Mouse (Mus musculus) neural tube, embryonic 14.5 days (tissue): ENCODE measurements around the gene Chid1. TPM values are rescaled to one million over a fixed set of nuclear protein-coding genes. Genes with fewer than 3 reads are reported as not detected.

ENCODE experiments used
- ATAC-seq: fragments of 200-750 bp; cut with Nextera tagmentation; 2 replicates; pipeline ENCODE4 v1.8.0; 2017; ENCODE audit warnings: low read depth, mild to moderate bottlenecking, moderate TSS enrichment, moderate library complexity
- H3K27ac ChIP-seq: fragments of 300-500 bp; sonication (generic); 2 replicates; pipeline ENCODE4 v1.5.1; 2014; ENCODE audit warnings: low read depth, mild to moderate bottlenecking, control low read depth, low read length, moderate library complexity, mixed read lengths
- H3K27me3 ChIP-seq: fragments of 300-500 bp; sonication (generic); 2 replicates; pipeline ENCODE4 v1.6.1; 2014; ENCODE audit warnings: low read length; ENCODE audit not compliant: control insufficient read depth, insufficient read depth
- H3K36me3 ChIP-seq: fragments of 300-500 bp; sonication (generic); 2 replicates; pipeline ENCODE4 v1.6.1; 2014; ENCODE audit warnings: low read length, mixed read lengths; ENCODE audit not compliant: control insufficient read depth, insufficient read depth
- H3K4me1 ChIP-seq: fragments of 300-500 bp; sonication (generic); 2 replicates; pipeline ENCODE4 v1.6.1; 2014; ENCODE audit warnings: low read length; ENCODE audit not compliant: control insufficient read depth, insufficient read depth
- H3K4me2 ChIP-seq: fragments of 300-500 bp; sonication (generic); 2 replicates; pipeline ENCODE4 v1.6.1; 2014; ENCODE audit warnings: mild to moderate bottlenecking, low read depth, low read length, control low read depth
- H3K4me3 ChIP-seq: fragments of 300-500 bp; sonication (generic); 2 replicates; pipeline ENCODE4 v1.5.1; 2014; ENCODE audit warnings: low read depth, low read length, control low read depth, mixed read lengths
- H3K9ac ChIP-seq: fragments of 300-500 bp; sonication (generic); replicated peaks from 2 replicates; pipeline ENCODE4 v1.6.1; 2014; ENCODE audit warnings: low read depth, mild to moderate bottlenecking, control low read depth, low read length, mixed read lengths
- H3K9me3 ChIP-seq: fragments of 300-500 bp; sonication (generic); 2 replicates; pipeline ENCODE4 v1.6.1; 2016; ENCODE audit warnings: low read length; ENCODE audit not compliant: control insufficient read depth
- WGBS: fragments of 180-500 bp; shearing (Covaris S2); extraction: QIAGEN DNeasy Blood & Tissue Kit; methylation state at CpG from one replicate; pipeline ENCODE4 v1.1.7; 2014; 5-methylcytosine and 5-hydroxymethylcytosine counted together
- polyA plus RNA-seq: library from polyadenylated mRNA; unstranded; fragments of >200 nt; fragmentation: Nextera tagmentation; extraction: Ambion mirVana; gene quantifications from 2 replicates; pipeline ENCODE4 v1.2.1, GENCODE M21; 2014

The Chid1 gene
- polyA plus RNA-seq, 1 experiment from 2014 or later: 52.4 TPM

DNA sequence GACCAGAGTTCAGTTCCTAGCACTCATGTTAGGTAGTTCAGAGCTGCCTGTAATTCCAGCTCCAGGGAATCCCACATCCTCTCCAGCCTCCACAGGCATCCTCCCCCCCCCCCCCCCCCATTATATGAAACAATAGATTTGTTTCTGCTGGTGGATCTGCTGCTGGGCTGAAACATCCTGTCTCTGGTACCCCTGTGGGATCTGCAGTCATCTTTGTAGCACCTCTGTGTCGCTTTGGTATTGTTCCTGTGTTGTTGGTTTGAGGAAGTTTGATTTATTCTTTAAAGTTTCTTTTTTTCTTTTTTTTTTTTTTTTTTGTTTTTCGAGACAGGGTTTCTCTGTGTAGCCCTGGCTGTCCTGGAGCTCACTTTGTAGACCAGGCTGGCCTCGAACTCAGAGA, 35.8 kb upstream of the Chid1 start:
- Histone ChIP-seq H3K4me2 (no peak overlapping the region), H3K4me3 (no peak overlapping the region), H3K9me3 (no peaks in the 10 kb centered on the region), H3K27me3 (no peaks in the 10 kb centered on the region), H3K9ac (no peak overlapping the region), H3K36me3 (no peaks in the 10 kb centered on the region), H3K27ac (no peak overlapping the region), H3K4me1 (no peaks in the 10 kb centered on the region)
- WGBS: 87% methylated on average over 3 of the region's 3 CpGs
- no peak for ATAC-seq

DNA sequence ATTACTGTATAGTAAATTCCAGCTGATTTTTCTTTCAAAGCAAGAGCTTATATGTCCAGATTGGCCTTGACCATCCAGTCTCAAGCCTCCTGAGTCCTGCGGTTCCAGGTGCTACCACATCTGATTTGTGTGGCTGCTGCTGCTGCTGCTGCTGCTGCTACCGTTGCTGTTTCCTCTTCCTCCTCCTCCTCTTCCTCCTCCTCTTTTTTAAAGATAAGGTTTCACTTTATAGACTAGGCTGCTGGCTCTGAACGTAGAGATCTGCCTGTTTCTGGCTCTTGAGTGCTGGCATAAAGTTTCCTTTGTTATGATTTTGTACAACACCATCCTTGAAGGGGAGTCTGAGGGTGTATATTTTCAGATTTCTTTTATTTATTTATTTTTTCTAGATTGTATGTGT, 34.4 kb upstream of the Chid1 start:
- no peaks in the 10 kb centered on the region for H3K27me3 ChIP-seq
- no peaks in the 10 kb centered on the region for H3K36me3 ChIP-seq
- no peaks in the 10 kb centered on the region for H3K9me3 ChIP-seq
- H3K4me2 ChIP-seq: no peak overlapping the region
- no peak for ATAC-seq
- 82% methylated on average over 3 of the region's 3 CpGs for WGBS
- no peaks in the 10 kb centered on the region for H3K4me1 ChIP-seq
- H3K9ac ChIP-seq: no peak overlapping the region
- H3K4me3 ChIP-seq: no peak overlapping the region
- H3K27ac ChIP-seq: no peak overlapping the region

GRCm38 (mm10) chr7:141570625-141571295, 31.1 kb upstream of the Chid1 start:
- H3K4me2 ChIP-seq: no peak overlapping the region
- H3K4me3 ChIP-seq: no peak overlapping the region
- WGBS: 58% methylated on average over 4 of the region's 4 CpGs
- H3K9me3 ChIP-seq: no peaks in the 10 kb centered on the region
- no peak for ATAC-seq
- no peak overlapping the region for H3K9ac ChIP-seq
- no peaks in the 10 kb centered on the region for H3K27me3 ChIP-seq
- H3K27ac ChIP-seq: no peak overlapping the region
- no peaks in the 10 kb centered on the region for H3K36me3 ChIP-seq
- peaks cover 3% of the 10 kb centered on the region; the same call in 1 of the 2 replicates for H3K4me1 ChIP-seq

GRCm38 (mm10) chr7:141569916-141570315, 30.3 kb upstream of the Chid1 start:
- no peaks in the 10 kb centered on the region for H3K9me3 ChIP-seq
- 96% methylated on average over 3 of the region's 3 CpGs for WGBS
- no peak overlapping the region for H3K4me3 ChIP-seq
- peaks cover 5% of the 10 kb centered on the region for H3K4me1 ChIP-seq
- H3K27ac ChIP-seq: no peak overlapping the region
- no peaks in the 10 kb centered on the region for H3K27me3 ChIP-seq
- ATAC-seq: no peak
- H3K4me2 ChIP-seq: no peak overlapping the region
- no peak overlapping the region for H3K9ac ChIP-seq
- H3K36me3 ChIP-seq: no peaks in the 10 kb centered on the region

- Histone ChIP-seq H3K9ac (no peak overlapping the region), H3K4me3 (no peak overlapping the region), H3K9me3 (no peaks in the 10 kb centered on the region), H3K4me1 (peaks cover 9% of the 10 kb centered on the region), H3K27ac (no peak overlapping the region), H3K27me3 (no peaks in the 10 kb centered on the region), H3K4me2 (no peak overlapping the region), H3K36me3 (no peaks in the 10 kb centered on the region)
- ATAC-seq: no peak
- WGBS: 86% methylated on average over 9 of the region's 9 CpGs
These were observed 29.7 kb upstream of the Chid1 start for GRCm38 (mm10) chr7:141569283-141569803.

DNA sequence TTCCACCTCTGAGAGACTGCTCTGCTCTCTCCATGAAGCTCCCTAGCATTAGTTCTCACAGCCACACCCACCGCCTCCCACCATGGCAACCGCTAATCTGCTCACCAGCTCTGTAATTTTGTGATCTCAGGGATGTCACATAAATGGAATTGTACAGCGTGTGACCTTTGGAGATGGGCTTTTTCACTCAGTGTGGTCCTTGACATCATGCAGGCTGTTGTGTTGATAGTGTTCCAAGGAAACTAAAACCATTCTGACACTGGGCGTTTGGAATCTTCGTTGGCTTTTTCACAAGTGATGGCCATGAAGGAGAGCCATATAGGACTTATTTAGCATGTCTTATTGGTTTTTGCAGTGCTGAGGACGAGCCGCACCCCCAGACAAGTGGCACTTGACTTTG, 26.9 kb upstream of the Chid1 start:
- no peak for ATAC-seq
- Histone ChIP-seq H3K9ac (no peak overlapping the region), H3K27me3 (no peaks in the 10 kb centered on the region; the same call in 1 of the 2 replicates), H3K9me3 (no peaks in the 10 kb centered on the region), H3K4me3 (no peak overlapping the region), H3K27ac (no peak overlapping the region), H3K36me3 (no peaks in the 10 kb centered on the region), H3K4me2 (no peak overlapping the region), H3K4me1 (peaks cover 21% of the 10 kb centered on the region)
- 83% methylated on average over 7 of the region's 7 CpGs for WGBS

DNA sequence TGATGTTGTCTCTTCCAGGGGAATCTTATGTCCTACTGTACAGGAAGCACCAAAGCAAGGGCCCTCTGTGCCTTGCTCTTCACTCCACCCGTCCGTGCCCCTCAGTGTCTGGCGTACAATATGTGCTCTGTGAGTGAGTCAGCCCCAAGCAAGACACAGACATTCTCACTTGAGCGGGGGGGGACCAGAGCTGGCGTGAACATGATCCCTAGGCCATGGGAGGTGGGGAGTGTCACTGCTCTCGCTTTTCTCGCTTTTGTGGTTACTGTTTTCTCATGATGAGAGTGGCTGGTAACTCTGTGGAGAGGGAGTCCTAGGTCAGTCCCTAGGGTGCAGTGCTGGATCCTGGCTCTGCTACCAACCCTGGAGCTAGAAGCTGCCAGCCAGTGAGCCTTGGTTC, 24.9 kb upstream of the Chid1 start:
- H3K27me3 ChIP-seq: no peaks in the 10 kb centered on the region; the same call in 1 of the 2 replicates
- 76% methylated on average over 7 of the region's 7 CpGs for WGBS
- H3K4me2 ChIP-seq: no peak overlapping the region
- H3K9ac ChIP-seq: no peak overlapping the region
- peaks cover 21% of the 10 kb centered on the region for H3K4me1 ChIP-seq
- no peak overlapping the region for H3K4me3 ChIP-seq
- no peaks in the 10 kb centered on the region for H3K9me3 ChIP-seq
- no peaks in the 10 kb centered on the region for H3K36me3 ChIP-seq
- H3K27ac ChIP-seq: no peak overlapping the region
- ATAC-seq: no peak

- Histone ChIP-seq H3K27me3 (no peaks in the 10 kb centered on the region; the same call in 1 of the 2 replicates), H3K4me2 (peak overlapping the region; percentile 49), H3K27ac (peak overlapping the region; percentile 85; the same call in 1 of the 2 replicates), H3K4me1 (peaks cover 21% of the 10 kb centered on the region), H3K4me3 (peak overlapping the region; percentile 100), H3K36me3 (no peaks in the 10 kb centered on the region), H3K9ac (peak overlapping the region; percentile 95), H3K9me3 (no peaks in the 10 kb centered on the region)
- WGBS: 1% methylated on average over 21 of the region's 21 CpGs
- peak; percentile 29 for ATAC-seq
These were observed 23.3 kb upstream of the Chid1 start for GRCm38 (mm10) chr7:141562852-141563427.

DNA sequence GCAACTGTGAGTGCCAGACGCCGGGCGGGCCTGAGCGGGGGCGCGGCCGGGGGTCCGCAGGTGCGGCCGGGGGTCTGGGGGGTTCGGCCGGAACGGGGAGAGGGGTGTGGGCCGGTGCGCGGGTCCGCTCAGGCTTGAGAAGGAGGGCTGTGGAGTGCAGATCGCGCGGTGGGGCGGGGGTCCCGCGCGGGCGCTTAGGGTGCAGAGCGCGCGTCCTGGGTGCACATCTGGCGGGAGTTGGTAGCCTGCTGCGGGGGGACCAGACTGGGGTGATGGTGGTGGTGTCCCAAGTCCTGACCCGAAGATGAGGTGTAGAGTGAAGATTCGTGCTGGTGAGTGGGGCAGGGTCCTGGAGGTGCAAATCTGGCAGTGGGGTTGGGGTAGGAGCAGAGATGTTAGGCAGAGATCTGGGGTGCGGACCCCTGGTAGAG, 22.8 kb upstream of the Chid1 start:
- Histone ChIP-seq H3K4me2 (peak overlapping the region; percentile 49), H3K4me3 (peak overlapping the region; percentile 100), H3K36me3 (no peaks in the 10 kb centered on the region), H3K9ac (peak overlapping the region; percentile 95), H3K4me1 (peaks cover 20% of the 10 kb centered on the region), H3K27me3 (no peaks in the 10 kb centered on the region; the same call in 1 of the 2 replicates), H3K27ac (peak overlapping the region; percentile 85), H3K9me3 (no peaks in the 10 kb centered on the region)
- under 1% methylated on average over 33 of the region's 33 CpGs for WGBS
- ATAC-seq: peak; percentile 62
